Mouse (Mus musculus): Measurements from ENCODE around the gene Prss56. TPM values are rescaled to one million over a fixed set of nuclear protein-coding genes. Genes with fewer than 3 reads are reported as not detected.
A peak's percentile ranks its signal among the peaks of the same experiment; 100 is the strongest.

The Prss56 gene
- total RNA-seq, 2 experiments from 2014 or later = not detected

- intact Hi-C loops (cut with DNase I) = no loop called here
- no peak for DNase-seq (ENCODE audit: low spot score)
Observed at GRCm38 (mm10) chr1:87183998-87184750, 1.1 kb downstream of the Prss56 start.

GRCm38 (mm10) chr1:87184751-87185139 lies 1.6 kb downstream of the Prss56 start:
- no peak for DNase-seq (ENCODE audit: low spot score)
- intact Hi-C loops (cut with DNase I) = loop anchor here (5.0 kb wide), 1 partner anchor 567 kb away; no protein-coding TSS in a partner anchor

DNA sequence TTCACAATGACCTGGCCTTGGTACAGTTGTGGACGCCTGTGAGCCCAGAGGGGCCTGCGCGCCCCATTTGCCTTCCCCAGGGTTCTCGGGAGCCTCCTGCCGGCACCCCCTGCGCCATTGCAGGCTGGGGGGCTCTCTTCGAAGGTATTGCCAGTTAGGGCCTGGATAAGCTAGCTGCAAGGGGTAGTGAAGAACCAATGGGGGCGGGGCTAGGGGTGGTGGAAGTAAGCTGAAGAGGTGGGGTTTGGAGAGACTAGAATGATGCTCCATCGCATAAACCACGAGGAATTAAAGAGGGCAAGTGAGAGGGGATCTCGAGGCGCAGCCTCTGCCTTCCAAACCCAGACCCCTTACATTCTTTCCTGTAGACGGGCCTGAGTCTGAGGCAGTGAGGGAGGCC lies 2.4 kb downstream of the Prss56 start:
- intact Hi-C loops (cut with DNase I) = loop anchor here (5.0 kb wide), 1 partner anchor 568 kb away; no protein-coding TSS in a partner anchor

DNA sequence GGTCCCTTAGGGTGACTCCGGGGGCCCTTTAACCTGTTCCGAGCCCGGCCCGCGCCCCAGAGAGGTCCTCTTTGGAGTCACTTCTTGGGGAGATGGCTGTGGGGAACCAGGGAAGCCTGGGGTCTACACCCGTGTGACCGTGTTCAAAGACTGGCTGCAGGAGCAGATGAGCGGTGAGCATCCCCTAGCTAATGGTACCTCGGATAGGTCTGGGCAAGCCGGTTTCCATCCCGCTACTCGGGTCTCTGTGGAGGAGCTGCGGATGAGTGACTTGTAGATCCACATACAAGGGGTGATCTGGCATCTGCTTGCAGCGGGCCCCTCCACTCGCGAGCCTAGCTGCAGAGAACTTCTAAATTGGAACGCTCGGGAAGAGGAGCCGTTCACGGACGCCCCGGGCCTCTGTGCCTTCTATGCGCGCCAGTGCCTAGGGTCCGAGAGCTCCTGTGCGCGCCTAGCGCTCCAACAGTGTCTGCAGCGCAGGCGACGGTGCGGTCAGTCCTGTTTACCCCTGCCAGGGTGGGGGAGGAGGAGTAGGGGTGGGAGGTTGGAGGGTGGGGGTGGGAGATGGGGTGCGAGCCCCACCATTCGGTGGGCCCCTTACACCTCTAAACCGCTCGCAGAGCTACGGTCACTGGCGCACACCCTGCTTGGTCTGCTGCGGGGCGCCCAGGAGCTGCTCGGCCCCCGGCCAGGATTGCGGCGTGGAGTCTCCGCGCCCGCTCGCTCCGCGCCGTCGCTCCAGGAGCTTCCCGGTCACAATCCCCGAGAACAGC lies 3.3 kb downstream of the Prss56 start:
- no peak for DNase-seq (ENCODE audit: low spot score)
- intact Hi-C loops (cut with DNase I) = loop anchor here (1.0 to 5.0 kb wide), 4 partner anchors 12 to 569 kb away; no protein-coding TSS in a partner anchor

More for the DNA sequence above, 2.4 kb downstream of the Prss56 start:
- no peak for DNase-seq (ENCODE audit: low spot score)

- intact Hi-C loops (cut with DNase I) = loop anchor here (1.0 to 5.0 kb wide), 4 partner anchors 13 to 570 kb away; no protein-coding TSS in a partner anchor
- DNase-seq (ENCODE audit: low spot score) = peak; percentile 14
Observed at GRCm38 (mm10) chr1:87187037-87187355, 3.9 kb downstream of the Prss56 start.

DNA sequence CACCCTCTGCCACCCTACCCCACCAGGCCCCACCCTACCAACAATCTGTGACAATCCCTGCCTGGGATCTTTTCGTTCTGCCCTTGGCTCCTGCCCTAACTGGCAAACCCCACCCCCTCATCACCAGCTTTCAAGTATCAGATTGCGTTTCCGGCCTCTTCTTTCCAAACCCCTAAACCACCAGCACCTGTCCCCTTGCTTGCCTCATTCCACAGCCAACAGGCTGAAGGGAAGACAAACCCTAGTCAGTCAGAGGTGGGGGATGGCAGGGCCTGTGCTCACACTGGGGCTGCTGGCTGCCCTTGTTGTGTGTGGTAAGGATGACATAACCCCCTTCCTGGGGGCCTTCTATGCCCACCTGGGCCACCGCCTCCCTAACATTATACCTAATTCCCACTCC lies 7.3 kb downstream of the Prss56 start, which contains the start of gene Chrnd:
Gene Chrnd, plus strand, starts transcription at position 179 of the 400 bp plus-strand sequence.
- intact Hi-C loops (cut with DNase I) = no loop called here
- DNase-seq (ENCODE audit: low spot score) = no peak

- intact Hi-C loops (cut with DNase I) = no loop called here
Observed at GRCm38 (mm10) chr1:87197296-87197695, 14.2 kb downstream of the Prss56 start.

GRCm38 (mm10) chr1:87198119-87199065 lies 15.3 kb downstream of the Prss56 start:
- intact Hi-C loops (cut with DNase I) = no loop called here
- no peak for DNase-seq (ENCODE audit: low spot score)

More at GRCm38 (mm10) chr1:87197296-87197695, 14.2 kb downstream of the Prss56 start:
- DNase-seq (ENCODE audit: low spot score) = no peak

DNA sequence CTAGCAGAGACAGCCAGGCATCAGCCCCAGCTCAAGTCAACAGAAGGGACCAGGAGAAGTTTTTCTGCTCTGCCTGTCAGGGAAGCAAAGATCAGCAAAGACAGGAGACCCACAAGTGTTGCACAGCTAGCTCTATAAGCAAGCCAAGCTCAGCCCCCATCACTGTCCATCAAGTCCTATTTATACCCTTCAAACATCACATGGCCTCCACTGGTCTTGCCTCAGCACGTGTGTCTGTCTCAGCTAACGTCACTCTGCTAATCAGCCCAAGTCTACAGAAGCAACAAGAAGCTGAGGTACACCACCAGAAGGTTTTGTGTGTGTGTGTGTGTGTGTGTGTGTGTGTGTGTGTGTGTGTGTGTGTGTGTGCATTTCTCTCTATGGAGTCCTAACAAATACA lies 17.7 kb downstream of the Prss56 start:
- DNase-seq (ENCODE audit: low spot score) = no peak
- intact Hi-C loops (cut with DNase I) = no loop called here

GRCm38 (mm10) chr1:87201848-87202247 lies 18.7 kb downstream of the Prss56 start:
- intact Hi-C loops (cut with DNase I) = no loop called here
- DNase-seq (ENCODE audit: low spot score) = no peak

- intact Hi-C loops (cut with DNase I) = no loop called here
- no peak for DNase-seq (ENCODE audit: low spot score)
Observed at GRCm38 (mm10) chr1:87203779-87204178, 20.7 kb downstream of the Prss56 start.

DNA sequence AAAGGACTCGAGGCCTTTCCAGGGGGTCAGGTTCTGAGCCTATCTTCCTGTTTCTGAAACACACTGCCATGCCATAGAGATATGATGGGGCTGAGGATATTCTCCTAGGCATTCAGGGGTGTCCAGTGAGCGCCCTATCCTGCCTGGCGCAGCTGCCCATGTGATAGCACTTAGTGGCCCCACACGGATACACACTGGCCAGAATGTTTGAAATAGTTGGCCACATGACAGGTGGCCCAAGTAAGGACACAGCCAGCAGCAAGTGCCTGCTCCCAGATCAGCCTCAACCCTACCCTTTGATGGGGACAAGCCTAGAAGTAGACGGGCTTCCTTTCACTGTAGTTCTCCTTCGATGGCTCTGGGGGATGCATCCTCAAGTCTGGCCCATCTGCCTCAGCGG lies 21.4 kb downstream of the Prss56 start, which contains the start of gene Chrng:
Gene Chrng, plus strand, starts transcription at position 193 of the 400 bp plus-strand sequence.
- intact Hi-C loops (cut with DNase I) = no loop called here
- DNase-seq (ENCODE audit: low spot score) = no peak

- no peak for DNase-seq (ENCODE audit: low spot score)
- intact Hi-C loops (cut with DNase I) = no loop called here
Observed at GRCm38 (mm10) chr1:87205038-87205437, 21.9 kb downstream of the Prss56 start.

DNA sequence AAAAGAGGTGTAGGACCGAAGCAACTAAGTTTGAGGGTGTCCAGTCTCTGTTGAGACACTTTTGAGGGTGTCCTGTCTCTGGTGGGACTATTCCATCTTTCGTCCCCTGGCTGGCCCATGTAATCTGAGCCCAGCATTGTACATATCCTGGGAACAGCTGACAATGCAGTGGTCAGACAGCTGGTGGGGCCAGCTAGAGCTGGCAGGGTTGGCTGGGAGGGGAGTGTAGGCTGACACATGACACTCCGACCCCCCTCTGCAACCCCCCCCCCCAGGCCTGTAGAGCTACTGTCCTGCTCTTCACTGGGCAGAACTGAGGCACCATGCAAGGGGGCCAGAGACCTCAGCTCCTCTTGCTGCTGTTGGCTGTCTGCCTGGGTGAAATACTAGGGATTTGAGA lies 22.4 kb downstream of the Prss56 start:
- no peak for DNase-seq (ENCODE audit: low spot score)
- intact Hi-C loops (cut with DNase I) = no loop called here

GRCm38 (mm10) chr1:87206339-87206738 lies 23.2 kb downstream of the Prss56 start:
- intact Hi-C loops (cut with DNase I) = no loop called here
- no peak for DNase-seq (ENCODE audit: low spot score)

- DNase-seq (ENCODE audit: low spot score) = no peak
- intact Hi-C loops (cut with DNase I) = no loop called here
Observed at GRCm38 (mm10) chr1:87211431-87211830, 28.3 kb downstream of the Prss56 start.

GRCm38 (mm10) chr1:87213735-87214704 lies 30.9 kb downstream of the Prss56 start, which contains the start of gene Eif4e2:
Gene Eif4e2, plus strand, starts transcription at chr1:87213914.
- intact Hi-C loops (cut with DNase I) = no loop called here
- peak; percentile 91 for DNase-seq (ENCODE audit: low spot score)

DNA sequence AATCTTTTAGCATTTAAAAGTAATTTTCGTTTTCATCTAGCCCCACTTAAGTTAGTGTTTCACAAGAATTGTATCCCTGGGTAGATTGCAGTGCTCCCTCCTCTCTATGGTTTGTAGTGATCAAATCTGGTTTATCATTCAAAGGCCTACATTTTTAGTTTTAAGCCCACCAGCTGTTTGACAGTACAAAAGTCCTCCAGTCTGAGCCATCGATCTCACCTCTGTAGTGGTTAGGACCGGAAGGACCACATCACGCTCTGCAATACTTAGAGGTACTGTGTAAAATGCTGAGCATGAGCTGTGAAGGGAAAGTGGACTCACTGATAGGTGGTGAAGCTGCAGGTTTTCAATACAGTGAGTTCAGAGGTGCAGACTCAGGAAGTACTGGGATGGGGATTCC lies 31.6 kb downstream of the Prss56 start:
- DNase-seq (ENCODE audit: low spot score) = no peak
- intact Hi-C loops (cut with DNase I) = no loop called here

GRCm38 (mm10) chr1:87217938-87218337 lies 34.8 kb downstream of the Prss56 start:
- intact Hi-C loops (cut with DNase I) = no loop called here
- no peak for DNase-seq (ENCODE audit: low spot score)
